Mouse (Mus musculus) heart, embryonic 10.5 days (tissue): ENCODE results near the gene Sh3d21. TPM values are rescaled to one million over a fixed set of nuclear protein-coding genes. Genes with fewer than 3 reads are reported as not detected.
A peak's percentile ranks its signal among the peaks of the same experiment; 100 is the strongest.

Source experiments
- DNase-seq: peaks from one replicate; pipeline ENCODE4 v3.0.0-alpha.2; 2017; ENCODE audit warnings: low spot score
- H3K27ac ChIP-seq: fragments of 300-500 bp; sonication (generic); 2 replicates; pipeline ENCODE4 v1.5.1; 2016; ENCODE audit warnings: mild to moderate bottlenecking
- H3K27me3 ChIP-seq: fragments of 300-500 bp; sonication (generic); 2 replicates; pipeline ENCODE4 v1.6.1; 2016; ENCODE audit warnings: mild to moderate bottlenecking; ENCODE audit not compliant: poor library complexity, insufficient read depth, severe bottlenecking
- H3K36me3 ChIP-seq: fragments of 300-500 bp; sonication (generic); 2 replicates; pipeline ENCODE4 v1.6.1; 2016; ENCODE audit warnings: mild to moderate bottlenecking, moderate library complexity
- H3K4me1 ChIP-seq: fragments of 300-500 bp; sonication (generic); 2 replicates; pipeline ENCODE4 v1.6.1; 2016; ENCODE audit warnings: mild to moderate bottlenecking
- H3K4me3 ChIP-seq: fragments of 300-500 bp; sonication (generic); 2 replicates; pipeline ENCODE4 v1.5.1; 2016; ENCODE audit warnings: mild to moderate bottlenecking, moderate library complexity
- H3K9me3 ChIP-seq: fragments of 300-500 bp; sonication (generic); 2 replicates; pipeline ENCODE4 v1.6.1; 2016; ENCODE audit warnings: mild to moderate bottlenecking, moderate library complexity
- WGBS: fragments of 180-500 bp; shearing (Covaris S2); methylation state at CpG from one replicate; pipeline ENCODE4 v1.1.7; 2016; 5-methylcytosine and 5-hydroxymethylcytosine counted together
- polyA plus RNA-seq: library from polyadenylated mRNA; unstranded; fragments of >200 nt; fragmentation: Nextera tagmentation; extraction: Ambion mirVana; gene quantifications from 2 replicates; pipeline ENCODE4 v1.2.1, GENCODE M21; 2016

The Sh3d21 gene
- 2.0 and 3.1 TPM in 2 replicates for polyA plus RNA-seq

DNA sequence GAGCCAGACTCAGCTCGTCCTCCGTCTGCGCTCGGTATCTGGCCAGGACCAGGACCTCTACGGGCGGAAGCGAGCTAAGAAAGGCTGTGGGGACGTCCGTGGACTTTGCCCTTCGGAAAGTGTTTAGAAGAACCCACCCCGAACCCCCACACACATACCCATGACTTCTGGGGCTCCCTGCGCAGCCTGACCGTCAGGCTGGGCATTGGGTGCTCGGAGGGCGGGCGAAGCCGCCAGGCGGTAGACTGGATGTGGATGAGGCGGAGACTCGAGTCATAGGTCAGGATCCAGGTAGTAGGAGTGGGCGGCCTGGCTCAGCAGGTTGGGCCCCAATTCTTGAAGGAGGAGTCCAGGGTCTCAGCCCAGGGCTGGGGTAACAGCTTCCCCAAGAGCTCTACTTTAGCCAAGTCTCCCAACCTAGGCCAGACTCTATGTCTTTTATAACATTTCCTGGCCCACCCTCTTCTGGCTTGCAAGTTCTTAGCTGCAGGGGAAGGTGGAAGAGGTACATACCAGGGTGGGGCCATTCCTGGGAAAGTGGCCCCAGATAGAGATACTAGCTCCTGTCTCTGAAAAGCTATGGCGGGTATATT is at the start of gene Sh3d21:
Gene Sh3d21 (minus strand): TSS at position 425 of the 593 bp plus-strand sequence.
- Histone ChIP-seq H3K27ac (peak within 1 kb of the TSS; percentile 91), H3K27me3 (no peaks in the 10 kb centered on the region), H3K4me1 (peaks cover 27% of the 10 kb centered on the region), H3K4me3 (peak within 1 kb of the TSS; percentile 72), H3K9me3 (no peaks in the 10 kb centered on the region), H3K36me3 (peaks cover 32% of the 10 kb centered on the region)
- 6% methylated on average over 22 of the region's 22 CpGs for WGBS
- peak; percentile 82 for DNase-seq

DNA sequence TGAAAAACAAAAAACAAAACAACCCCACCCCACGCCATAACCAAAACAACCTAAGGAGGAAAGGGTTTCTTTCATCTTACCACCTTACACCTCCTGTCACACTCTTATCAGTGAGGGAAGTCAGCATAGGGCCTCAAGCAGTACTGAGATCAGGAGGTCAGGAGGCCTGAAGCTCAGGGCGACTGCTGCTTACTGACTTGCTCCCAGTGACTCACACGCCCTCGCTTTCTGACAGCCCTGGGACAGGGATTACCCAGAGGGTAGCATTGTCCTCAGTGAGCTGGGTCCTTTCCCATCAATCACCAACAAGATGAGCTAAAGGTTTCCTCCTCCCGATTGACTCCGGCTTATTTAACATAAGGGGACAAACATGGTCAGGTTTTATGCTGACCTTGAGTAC is 43.8 kb upstream of the Sh3d21 start:
- Histone ChIP-seq H3K27me3 (no peaks in the 10 kb centered on the region), H3K27ac (no peak overlapping the region), H3K36me3 (no peaks in the 10 kb centered on the region), H3K4me1 (peaks cover 12% of the 10 kb centered on the region), H3K9me3 (no peaks in the 10 kb centered on the region), H3K4me3 (no peak overlapping the region)
- no peak for DNase-seq
- 48% methylated on average over 6 of the region's 6 CpGs for WGBS

- no peaks in the 10 kb centered on the region for H3K36me3 ChIP-seq
- H3K4me3 ChIP-seq, result no peak overlapping the region
- H3K27me3 ChIP-seq, result no peaks in the 10 kb centered on the region
- no peak overlapping the region for H3K27ac ChIP-seq
- no peaks in the 10 kb centered on the region for H3K9me3 ChIP-seq
- 65% methylated on average over 1 of the region's 1 CpGs for WGBS
- peaks cover 17% of the 10 kb centered on the region for H3K4me1 ChIP-seq
- no peak for DNase-seq
Measured at GRCm38 (mm10) chr4:126205386-126205785, 42.1 kb upstream of the Sh3d21 start.

GRCm38 (mm10) chr4:126204661-126205230 is 41.5 kb upstream of the Sh3d21 start:
- H3K9me3 ChIP-seq, result no peaks in the 10 kb centered on the region
- peaks cover 24% of the 10 kb centered on the region for H3K4me1 ChIP-seq
- no peaks in the 10 kb centered on the region for H3K27me3 ChIP-seq
- 72% methylated on average over 12 of the region's 12 CpGs for WGBS
- DNase-seq, result no peak
- no peaks in the 10 kb centered on the region for H3K36me3 ChIP-seq
- H3K4me3 ChIP-seq, result no peak overlapping the region
- H3K27ac ChIP-seq, result 0 out of 2 replicates have a peak overlapping the region, but pooled peaks have one; percentile 47

DNA sequence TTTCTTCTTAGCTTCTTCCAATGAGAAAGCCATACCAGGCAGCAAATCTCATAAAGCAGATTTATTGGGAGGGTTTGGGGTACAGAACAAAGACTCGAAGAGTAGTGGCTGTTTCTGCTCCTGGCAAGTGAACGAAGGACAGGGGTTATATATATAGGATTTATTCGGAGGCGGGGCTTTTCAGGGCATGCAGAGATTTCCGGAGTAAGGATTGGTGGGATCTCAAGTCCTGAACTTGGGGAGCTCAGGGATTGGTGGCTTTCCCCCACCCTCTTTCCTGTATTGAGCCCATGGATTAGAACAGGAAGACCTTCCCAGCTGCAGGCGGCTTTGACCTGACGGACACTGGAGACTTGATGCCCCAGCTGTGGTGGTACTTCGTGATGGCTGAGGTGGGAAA is 40.7 kb upstream of the Sh3d21 start:
- H3K36me3 ChIP-seq, result no peaks in the 10 kb centered on the region
- peaks cover 28% of the 10 kb centered on the region for H3K4me1 ChIP-seq
- H3K27ac ChIP-seq, result peak overlapping the region; percentile 94; the same call in 1 of the 2 replicates
- no peak overlapping the region for H3K4me3 ChIP-seq
- WGBS, result 75% methylated on average over 8 of the region's 8 CpGs
- H3K27me3 ChIP-seq, result no peaks in the 10 kb centered on the region
- no peak for DNase-seq
- H3K9me3 ChIP-seq, result no peaks in the 10 kb centered on the region

DNA sequence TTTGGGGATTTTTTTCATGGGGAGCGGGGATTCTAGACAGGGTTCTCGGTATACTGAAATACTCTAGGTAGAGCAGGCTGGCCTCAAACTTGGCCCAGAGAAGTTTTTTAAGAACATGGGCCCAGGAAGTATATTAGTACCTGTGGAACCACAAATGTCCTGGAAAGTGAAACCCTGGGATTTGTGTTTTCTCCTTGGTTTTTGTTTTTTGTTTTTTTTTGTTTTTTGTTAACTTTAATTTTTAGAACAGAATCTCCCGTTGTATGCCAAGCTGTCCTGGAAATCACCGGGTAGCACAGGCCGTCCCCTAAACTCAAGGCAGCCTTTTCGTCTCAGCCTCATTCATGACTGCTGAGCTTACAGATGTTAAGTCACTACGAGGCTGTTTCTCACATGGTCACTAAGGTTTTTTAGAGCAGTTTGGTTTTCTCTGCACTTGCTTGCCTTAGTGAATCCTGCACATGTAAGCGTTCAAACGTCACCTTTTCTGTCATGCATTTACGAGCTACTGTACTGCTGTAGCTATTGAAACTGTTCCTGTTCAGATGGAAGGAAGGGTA is 40.1 kb upstream of the Sh3d21 start:
- Histone ChIP-seq H3K27me3 (no peaks in the 10 kb centered on the region), H3K9me3 (no peaks in the 10 kb centered on the region), H3K4me3 (peak overlapping the region; percentile 75), H3K36me3 (no peaks in the 10 kb centered on the region), H3K27ac (peak overlapping the region; percentile 94), H3K4me1 (peaks cover 33% of the 10 kb centered on the region)
- DNase-seq, result no peak
- WGBS, result 76% methylated on average over 10 of the region's 10 CpGs

GRCm38 (mm10) chr4:126202303-126203181 is 39.3 kb upstream of the Sh3d21 start, which contains the start of gene Thrap3:
Thrap3 (minus strand) TSS chr4:126202760.
- peak; percentile 99 for DNase-seq
- H3K27me3 ChIP-seq, result no peaks in the 10 kb centered on the region
- WGBS, result under 1% methylated on average over 69 of the region's 75 CpGs
- H3K4me1 ChIP-seq, result peaks cover 38% of the 10 kb centered on the region
- H3K36me3 ChIP-seq, result 0 out of 2 replicates have a peak, but pooled peaks cover under 1% of the 10 kb centered on the region
- H3K27ac ChIP-seq, result peak within 1 kb of the TSS; percentile 94
- H3K4me3 ChIP-seq, result peak within 1 kb of the TSS; percentile 75
- no peaks in the 10 kb centered on the region for H3K9me3 ChIP-seq

DNA sequence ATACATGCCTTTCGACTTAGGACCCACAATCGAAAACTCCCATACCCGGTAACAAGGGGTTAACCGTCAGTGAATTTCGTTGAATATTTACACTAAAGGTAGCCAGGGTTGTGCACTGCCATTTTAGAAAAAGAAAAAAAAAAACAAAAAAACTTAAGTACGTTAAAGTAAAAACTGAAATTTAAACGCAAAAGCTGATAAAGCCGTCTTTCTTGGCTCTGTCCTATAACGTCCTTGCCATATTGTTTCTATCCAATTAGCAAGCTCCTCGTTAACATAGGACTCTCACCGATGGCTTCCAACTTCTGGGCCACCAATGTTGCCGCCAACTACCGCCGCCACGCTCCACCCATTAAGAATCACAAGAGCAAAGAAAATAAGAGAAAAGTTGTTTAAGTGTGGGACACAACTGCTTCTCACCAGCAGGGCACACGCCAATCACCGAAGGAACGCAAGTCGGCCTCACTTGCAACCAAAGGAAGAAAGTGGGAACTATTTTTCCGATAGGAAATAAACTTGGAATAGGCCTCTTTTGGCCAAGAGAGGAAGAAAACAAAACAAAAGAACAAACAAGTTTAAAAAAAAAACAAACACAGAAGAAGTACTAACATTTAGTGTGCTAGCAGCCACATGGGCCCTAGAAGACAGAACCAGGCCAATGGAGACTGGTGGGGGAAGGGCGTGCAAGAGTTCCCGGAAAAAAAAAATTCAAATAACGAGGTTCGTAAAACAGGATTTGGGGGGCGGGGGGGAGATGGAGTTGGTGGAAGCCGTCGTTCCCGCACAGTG is 38.4 kb upstream of the Sh3d21 start:
- Histone ChIP-seq H3K4me1 (peaks cover 37% of the 10 kb centered on the region), H3K36me3 (0 out of 2 replicates have a peak, but pooled peaks cover 3% of the 10 kb centered on the region), H3K27ac (peak overlapping the region; percentile 94), H3K9me3 (no peaks in the 10 kb centered on the region), H3K27me3 (no peaks in the 10 kb centered on the region), H3K4me3 (peak overlapping the region; percentile 75)
- DNase-seq, result peak; percentile 83
- WGBS, result 1% methylated on average over 28 of the region's 28 CpGs

GRCm38 (mm10) chr4:126200656-126201055 is 37.4 kb upstream of the Sh3d21 start:
- 36% methylated on average over 2 of the region's 2 CpGs for WGBS
- DNase-seq, result no peak
- no peaks in the 10 kb centered on the region for H3K27me3 ChIP-seq
- H3K9me3 ChIP-seq, result no peaks in the 10 kb centered on the region
- H3K4me1 ChIP-seq, result peaks cover 37% of the 10 kb centered on the region
- 0 out of 2 replicates have a peak, but pooled peaks cover 9% of the 10 kb centered on the region for H3K36me3 ChIP-seq
- 0 out of 2 replicates have a peak overlapping the region, but pooled peaks have one; percentile 11 for H3K27ac ChIP-seq
- H3K4me3 ChIP-seq, result peak overlapping the region; percentile 75

DNA sequence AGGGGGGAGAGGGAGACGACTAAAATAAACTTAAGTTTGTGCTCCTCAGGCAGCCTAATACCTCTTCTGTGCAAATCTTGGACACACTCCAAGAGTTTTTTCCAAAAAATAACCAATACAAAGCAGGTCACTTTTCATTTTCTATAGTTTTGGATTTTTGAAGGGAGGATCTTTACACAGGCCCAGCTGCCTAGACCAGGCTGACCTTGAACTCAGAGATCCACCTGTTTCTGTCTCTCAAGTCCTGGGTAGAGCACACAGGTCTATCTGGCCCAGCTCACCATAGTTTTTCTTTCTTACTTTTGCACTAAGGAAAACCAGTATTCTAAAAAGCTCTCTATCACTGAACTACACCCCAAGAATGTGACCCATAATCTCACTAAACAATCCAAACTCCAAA is 36.7 kb upstream of the Sh3d21 start:
- WGBS, result 67% methylated on average over 1 of the region's 1 CpGs
- H3K9me3 ChIP-seq, result no peaks in the 10 kb centered on the region

GRCm38 (mm10) chr4:126199556-126199955 is 36.3 kb upstream of the Sh3d21 start:
- Histone ChIP-seq H3K4me3 (peak overlapping the region; percentile 12; the same call in 1 of the 2 replicates), H3K4me1 (peaks cover 36% of the 10 kb centered on the region), H3K27me3 (no peaks in the 10 kb centered on the region), H3K27ac (no peak overlapping the region), H3K36me3 (peaks cover 18% of the 10 kb centered on the region; the same call in 1 of the 2 replicates), H3K9me3 (no peaks in the 10 kb centered on the region)
- 71% methylated on average over 6 of the region's 6 CpGs for WGBS
- DNase-seq, result no peak

More for the DNA sequence above, 36.7 kb upstream of the Sh3d21 start:
- Histone ChIP-seq H3K4me1 (peaks cover 37% of the 10 kb centered on the region), H3K27me3 (no peaks in the 10 kb centered on the region), H3K27ac (no peak overlapping the region), H3K36me3 (peaks cover 13% of the 10 kb centered on the region; the same call in 1 of the 2 replicates), H3K4me3 (peak overlapping the region; percentile 75)
- DNase-seq, result no peak

DNA sequence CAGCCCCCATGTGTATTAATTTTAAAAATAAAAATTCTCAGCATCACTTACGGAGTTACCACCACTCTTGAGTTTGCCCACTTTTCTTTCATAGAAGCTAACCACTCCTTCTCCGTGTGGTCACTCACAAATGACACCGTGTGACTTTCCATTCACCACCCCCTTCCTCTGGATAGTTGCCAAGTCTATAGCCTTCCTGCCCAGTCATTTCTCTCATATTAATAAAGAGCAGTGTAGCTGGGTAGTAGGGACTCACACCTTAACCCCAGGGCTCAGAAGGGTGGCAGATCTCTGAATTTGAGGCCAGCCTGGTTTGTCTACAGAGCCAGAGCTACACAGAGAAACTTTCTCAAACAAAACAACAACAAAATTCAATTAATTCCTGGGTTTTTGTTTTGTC is 34.2 kb upstream of the Sh3d21 start:
- Histone ChIP-seq H3K27me3 (no peaks in the 10 kb centered on the region), H3K4me3 (no peak overlapping the region), H3K9me3 (no peaks in the 10 kb centered on the region), H3K27ac (no peak overlapping the region), H3K4me1 (peaks cover 28% of the 10 kb centered on the region), H3K36me3 (peaks cover 38% of the 10 kb centered on the region)
- 71% methylated on average over 3 of the region's 3 CpGs for WGBS
- DNase-seq, result no peak
